Mouse (Mus musculus) right cerebral cortex, postnatal 10 days (tissue): ENCODE results near the gene Foxo1.

Experiments used
- DNase-seq, 2 experiments: peaks; one replicate each; pipeline ENCODE4 v3.0.0; 2021; ENCODE audit warnings: low spot score in 2 of 2

Foxo1 gene

DNA sequence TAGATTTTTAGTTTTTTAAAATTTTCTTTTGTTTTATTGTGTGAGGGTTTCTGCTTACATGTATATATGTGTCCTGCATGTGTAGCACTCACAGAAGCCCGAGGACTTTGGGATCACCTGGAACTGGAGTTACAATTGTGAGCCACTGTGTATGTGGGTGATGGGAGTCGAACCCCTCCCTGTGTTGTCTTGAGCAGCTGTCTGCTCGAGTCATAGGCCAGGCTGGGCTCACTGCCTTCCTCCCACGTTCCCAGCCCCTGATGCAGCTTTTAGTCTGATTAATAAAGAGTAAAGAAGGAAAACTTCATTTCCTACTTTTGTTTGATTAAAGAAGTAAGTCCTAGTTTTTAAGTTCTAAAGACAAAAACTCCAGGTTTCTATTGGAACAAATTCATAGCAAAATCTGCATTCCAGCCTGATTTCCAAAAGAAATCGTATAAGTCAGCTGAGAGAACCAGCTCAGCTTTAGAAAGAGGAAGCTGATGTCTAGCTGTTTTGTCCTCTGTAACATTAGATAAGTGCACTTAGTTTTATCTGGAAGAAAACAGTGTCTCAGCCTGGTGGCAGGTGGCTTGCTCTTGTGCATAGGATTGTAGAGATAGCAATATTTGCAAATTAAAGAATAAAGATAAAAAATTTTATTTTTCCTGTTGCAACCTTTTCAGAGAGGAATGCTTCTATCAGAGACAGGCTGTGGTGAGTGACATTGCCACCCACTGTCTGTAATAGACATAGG lies 40.6 kb downstream of the Foxo1 start:
- no peak for DNase-seq

DNA sequence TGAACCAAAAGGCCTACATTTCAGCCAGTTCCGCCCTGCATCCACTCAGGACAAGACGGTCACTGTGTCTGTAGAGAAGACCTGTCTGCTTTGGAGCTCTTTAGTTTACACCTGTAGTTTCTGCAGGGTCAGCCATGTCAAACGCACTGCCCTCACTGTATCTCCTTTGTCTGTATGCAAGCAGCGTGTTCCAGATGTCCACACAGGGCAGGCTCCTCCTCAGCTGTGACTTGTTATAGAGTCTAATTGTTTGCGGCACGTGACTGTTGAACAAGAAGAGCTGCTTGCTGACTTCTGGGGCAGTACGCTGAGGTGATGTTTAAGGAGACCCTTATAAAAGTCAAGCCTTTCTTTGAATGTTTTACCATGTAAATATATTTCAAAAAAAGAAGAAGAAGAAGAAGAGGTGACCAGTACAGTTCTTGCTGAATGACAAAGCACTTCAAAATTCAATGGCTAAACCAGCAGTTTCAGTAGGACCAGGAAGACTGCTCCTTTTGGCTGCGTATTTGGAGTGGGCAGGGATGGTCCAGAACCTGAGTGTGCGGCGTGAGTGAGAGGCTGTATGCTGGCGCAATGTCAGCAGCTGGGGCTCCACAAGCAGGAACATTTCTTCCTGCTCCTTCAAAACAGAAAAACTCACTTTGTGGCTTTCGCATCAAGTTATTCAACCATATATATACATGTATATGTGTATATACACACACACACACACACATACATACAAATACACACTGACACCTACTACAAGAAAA lies 52.6 kb downstream of the Foxo1 start:
- no peak for DNase-seq

DNA sequence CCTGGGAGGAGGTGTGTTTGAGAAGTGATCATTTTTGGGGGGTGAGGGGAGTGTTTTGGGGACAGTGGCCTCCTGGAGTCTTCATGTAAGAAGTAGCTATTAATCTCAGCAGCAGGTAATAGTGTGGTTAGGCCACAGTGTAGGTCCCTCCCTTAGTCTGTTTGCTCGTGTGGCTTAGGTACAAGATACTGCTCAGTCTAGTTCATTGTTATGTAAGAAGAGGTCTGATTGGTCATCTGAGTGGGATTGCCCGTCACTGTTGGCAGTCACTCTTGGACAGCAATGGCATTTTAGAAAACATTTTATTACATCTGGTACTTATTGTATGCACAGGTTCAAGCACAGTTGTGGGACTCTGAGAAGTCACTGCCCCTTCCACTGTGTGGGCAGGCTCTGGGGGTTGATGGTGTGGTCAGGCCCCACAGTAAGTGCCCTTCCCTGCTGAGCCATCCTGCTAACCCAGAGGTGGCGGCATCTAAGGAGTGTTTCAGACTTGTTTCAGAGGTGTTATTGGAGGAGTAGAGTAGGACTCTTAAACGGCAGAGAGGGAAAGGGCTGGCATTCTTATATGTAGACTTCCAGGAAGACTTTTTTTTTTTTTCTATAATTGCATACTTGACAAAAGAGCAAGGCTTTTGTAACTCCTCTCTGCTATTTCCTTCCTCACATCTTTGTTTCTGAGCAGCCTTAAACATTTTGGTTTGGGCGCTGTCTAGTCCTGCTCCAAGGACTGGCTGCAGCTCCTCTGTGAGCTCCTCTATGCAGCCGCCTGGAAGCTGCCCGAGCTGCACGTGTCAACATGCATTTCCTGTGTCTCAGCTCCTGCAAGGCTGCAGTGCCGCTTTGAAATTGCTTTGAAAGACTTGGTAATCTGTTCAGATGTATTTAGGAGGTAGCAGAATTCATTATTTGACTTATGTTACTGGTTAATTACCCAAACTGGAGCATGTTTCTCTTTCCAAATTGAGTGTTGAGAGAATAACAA lies 54.6 kb downstream of the Foxo1 start:
- DNase-seq, result peak in 1 of 2 experiments; percentile 46

DNA sequence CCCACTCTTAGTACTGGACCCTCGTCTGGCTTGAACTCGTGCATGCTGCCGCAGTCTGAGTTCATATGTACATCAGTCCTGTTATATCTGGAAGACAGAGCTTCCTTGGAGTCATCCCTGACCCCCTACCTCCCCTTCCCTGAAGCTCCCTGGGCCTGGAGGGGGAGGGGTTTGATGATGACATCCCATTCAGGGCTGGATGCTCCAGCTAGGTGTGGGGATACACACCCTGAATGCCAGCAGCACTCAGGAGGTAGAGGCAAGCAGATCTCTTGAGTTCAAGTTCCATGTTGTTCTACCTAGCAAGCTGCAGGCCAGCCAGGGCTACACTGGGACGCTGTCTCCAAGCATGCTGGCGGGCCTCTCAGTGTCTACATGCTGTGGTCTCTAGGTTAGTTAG lies 56.9 kb downstream of the Foxo1 start:
- no peak for DNase-seq

DNA sequence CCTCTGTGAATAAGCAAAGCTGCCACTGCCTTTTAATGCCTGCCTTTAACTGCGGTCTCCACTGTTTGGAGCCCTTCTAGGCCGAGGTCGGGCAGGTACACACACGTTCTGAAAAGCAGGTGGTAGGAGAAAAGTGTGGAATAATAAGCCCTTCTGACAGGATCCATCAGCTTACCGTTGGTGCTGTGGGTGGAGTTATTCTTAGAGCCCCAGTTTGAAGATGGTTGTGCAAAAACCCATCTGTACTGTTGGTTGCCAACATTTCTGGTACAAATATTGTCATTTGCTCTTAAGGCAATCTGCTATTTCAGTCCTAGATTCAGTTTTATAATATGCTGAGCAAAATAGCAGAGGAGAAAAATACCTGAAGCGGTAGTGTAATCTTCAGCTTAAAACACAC lies 58.6 kb downstream of the Foxo1 start:
- no peak for DNase-seq

DNA sequence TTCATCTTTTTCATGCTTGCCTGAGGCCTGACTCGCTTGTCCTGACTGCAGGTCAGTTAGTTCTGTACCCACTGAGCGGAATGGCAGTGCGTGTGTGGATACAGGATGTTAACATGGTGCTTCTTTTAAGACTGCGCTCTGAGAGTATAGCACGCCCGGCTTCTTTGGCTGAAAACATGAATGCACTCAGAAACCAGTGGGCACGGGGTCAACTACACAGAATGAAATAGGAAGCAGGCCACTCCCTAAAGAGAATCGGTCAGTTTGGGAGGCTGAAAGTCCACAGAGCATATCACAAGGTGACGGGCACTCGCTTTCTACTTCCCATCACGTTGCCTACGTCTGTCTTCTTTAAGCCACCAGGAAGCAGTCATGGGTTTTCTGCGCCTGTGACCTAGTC lies 59.0 kb downstream of the Foxo1 start:
- DNase-seq, result no peak

DNA sequence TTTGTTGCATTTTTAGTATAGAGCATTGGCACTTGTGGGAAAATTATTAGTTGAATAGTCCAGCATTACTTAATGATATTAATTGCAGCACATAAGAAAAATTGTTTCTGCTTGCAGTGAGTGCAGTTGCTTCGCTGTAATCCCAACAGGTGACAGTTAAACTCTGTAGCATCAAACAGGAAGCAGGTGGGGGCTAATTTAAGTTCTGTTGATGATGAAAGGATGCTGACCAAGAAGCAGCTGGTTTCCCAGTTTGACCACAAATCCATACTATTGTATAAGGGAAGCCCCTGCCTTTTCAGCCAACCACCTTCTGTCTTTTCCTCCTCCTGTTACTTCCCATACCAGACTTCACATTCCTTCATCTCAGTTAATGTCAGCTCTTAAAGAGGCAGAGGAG lies 63.6 kb downstream of the Foxo1 start:
- DNase-seq, result no peak

DNA sequence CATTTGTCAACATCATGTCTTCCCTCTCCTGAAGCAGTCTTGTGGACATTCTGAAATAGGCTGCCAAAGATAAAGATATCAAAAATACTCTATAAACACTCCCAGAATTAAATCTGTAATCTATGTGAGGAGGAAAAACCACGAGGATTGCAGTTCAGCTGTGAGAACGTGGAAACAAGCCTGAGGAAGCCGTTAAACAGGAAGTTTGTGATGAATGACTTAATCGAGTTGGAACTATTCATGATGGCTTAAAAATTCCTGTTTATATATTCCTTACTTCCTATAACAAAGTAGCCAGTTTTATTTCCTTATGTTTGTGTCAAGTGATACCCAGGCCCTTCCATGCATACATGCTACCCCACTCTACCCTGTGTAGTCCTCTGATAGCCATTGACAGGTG lies 70.6 kb downstream of the Foxo1 start:
- no peak for DNase-seq

DNA sequence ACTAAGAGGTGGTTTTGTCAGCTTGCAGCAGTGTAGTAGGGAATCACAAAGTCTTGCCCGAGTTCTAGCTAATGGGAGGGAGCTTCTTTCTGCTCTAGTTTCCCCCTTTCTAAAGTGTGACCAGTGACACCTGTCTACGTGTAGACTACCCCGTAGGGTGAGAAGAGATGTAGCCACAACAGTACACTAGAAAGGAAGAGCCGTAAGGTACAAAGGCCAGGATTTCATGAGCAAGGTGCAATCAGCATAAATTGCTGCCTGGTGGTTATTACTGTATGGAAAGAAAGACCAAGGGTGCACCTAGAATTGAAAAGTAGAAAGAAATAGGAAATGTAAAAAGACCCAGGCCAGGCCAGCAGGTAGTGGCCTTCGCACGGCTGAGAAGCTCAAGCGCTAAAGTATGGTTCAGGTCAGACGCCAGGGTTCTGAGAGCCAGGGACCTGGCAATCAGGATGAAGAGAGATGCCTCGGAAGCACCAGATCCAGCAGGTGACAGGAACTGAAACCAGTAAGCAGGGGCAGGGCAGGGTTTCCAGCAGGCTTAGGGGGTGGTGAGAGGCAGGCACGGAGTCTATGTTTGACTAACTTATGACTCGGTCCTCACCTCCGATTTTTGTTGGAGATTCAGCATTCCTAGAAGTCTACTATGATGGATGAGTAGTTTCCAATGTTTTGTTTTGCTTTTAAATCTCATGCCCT lies 72.3 kb downstream of the Foxo1 start:
- no peak for DNase-seq

DNA sequence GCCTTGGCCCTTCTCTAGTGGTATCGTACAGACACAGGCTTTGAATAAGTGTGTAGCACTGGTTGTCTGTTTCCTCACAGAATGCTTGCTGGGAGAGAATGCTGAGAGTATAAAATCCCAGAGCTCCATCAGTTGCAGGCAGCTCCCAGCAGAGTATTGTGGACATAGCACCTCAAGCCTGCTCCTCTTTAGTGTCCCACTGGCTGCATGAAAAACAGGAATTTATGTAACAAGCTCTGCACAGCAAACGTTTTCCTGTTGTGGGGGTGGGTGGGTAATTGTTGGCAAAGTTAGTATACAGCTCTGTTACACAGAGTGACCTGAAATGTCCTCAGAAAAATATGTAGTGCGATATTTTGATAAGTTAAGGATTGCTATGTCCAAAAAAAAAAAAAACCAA lies 74.1 kb downstream of the Foxo1 start:
- DNase-seq, result no peak

DNA sequence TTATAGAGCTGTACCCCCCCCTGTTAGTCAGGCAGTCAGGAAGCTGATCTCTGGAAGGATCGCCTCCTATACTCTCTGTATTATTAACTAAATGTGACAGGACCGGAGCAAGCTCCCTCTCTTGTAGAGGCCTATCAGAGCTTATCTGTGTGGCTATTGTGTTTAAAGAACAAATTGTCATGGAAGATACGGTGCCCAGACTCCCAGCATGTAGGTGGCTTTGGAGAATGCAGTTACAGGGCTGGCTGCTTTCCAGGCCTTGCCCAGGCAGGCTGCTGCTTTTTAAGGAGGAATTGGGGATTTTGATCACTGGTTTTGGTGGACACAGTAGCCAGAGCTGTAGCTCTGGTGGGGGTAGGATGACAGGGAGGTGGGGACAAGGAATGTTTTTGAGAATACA lies 74.7 kb downstream of the Foxo1 start:
- peak; percentile 45 to 50 for DNase-seq

DNA sequence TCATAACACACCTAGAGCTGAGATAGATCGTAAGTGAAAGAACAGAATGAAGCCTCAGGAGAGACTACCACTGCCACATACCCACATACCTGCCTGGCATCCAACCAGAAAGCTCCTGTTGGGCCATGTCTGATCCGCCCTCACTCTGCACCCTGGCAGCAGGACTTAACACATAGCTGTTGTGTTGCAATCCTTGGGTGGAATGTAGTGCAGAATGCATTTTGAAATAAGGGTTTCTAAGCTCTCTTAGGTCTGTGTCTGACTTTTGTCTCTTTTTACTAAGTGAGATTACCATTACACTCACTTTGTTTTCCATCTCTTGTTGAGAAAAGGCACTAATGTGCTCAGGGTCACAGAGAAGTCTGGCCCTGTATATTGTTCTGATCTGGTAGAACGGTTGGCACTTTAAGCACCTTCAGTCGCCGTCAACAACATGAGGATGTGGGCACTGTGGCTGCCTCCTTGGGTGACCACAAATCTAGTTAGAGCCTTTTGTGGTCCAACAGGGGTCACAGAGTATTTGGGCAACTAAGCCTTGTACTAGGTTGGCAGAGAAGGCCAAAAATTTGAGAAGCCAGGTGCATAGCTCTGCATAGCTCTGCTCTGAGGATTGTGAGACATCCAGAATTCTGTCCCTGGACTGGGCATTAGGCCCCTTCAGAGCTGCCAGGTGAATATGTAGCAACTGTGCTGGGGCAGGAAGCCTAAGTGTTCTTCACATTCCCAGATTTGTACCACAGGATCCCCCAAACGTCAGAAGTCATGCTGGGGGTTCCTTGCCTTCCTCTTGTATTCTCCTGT lies 75.3 kb downstream of the Foxo1 start:
- no peak for DNase-seq

DNA sequence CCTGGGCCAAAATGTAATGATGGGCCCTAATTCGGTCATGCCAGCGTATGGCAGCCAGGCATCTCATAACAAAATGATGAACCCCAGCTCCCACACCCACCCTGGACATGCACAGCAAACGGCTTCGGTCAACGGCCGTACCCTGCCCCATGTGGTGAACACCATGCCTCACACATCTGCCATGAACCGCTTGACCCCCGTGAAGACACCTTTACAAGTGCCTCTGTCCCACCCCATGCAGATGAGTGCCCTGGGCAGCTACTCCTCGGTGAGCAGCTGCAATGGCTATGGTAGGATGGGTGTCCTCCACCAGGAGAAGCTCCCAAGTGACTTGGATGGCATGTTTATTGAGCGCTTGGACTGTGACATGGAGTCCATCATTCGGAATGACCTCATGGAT lies 77.7 kb downstream of the Foxo1 start:
- no peak for DNase-seq

DNA sequence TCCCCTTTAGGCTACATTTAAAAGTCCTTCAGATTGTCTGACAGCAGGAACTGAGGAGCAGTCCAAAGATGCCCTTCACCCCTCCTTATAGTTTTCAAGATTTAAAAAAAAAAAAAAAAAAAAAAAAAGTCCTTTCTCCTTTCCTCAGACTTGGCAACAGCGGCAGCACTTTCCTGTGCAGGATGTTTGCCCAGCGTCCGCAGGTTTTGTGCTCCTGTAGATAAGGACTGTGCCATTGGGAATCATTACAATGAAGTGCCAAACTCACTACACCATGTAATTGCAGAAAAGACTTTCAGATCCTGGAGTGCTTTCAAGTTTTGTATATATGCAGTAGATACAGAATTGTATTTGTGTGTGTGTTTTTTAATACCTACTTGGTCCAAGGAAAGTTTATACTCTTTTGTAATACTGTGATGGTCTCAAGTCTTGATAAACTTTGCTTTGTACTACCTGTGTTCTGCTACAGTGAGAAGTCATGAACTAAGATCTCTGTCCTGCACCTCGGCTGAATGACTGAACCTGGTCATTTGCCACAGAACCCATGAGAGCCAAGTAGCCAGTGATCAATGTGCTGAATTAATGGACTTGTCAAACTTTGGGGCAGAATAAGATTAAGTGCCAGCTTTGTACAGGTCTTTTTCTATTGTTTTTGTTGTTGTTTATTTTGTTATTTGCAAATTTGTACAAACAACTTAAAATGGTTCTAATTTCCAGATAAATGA lies 79.0 kb downstream of the Foxo1 start:
- no peak for DNase-seq

DNA sequence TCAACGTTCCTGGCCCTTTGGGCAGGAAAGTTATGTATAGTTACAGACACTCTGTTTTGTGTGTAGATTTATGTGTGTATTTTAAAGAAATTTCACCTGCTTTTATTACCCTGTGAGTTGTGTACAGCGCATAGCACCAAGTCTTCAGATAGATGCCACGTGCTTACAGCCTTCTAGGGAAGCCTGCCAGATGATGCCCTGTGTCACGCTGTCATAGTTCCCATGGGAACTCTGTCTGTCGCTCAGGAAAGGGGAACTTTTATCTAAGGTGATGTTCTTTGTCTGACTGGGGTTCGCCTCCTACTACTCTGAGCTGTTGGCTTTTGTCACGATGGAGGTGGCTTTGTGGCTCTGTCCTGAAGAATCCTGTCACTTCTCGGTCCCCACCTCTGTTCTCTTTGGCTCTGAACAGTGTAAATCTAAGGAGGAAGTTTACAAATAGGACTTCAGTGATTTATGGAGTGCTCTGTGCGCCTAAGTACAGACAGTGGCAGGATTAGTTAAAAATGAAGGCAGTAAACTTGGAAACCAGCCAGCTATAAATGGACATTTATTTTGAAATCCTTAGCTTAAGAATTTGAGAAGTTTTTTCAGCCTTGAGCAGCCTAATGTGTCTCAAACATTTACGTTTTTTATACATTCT lies 80.0 kb downstream of the Foxo1 start:
- DNase-seq, result no peak

DNA sequence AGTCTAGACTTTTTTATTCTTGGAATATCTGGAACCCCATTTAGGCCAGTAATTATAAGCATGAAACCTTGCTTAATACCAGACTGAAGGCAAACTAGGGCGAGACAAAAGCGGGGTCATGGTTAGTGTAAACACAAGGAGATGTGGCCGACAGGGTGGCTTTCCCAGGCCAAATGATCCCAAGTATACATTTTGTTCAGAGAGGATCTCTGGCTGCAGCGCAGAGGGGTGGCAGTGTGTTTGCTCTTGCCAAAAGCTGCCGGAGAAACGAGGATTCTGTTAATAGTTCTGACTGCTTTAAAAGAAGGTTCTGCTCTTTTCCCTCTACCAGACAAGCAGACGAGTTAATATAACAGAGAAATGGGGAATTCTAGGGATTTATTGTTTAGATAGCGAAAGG lies 82.5 kb downstream of the Foxo1 start:
- DNase-seq, result no peak

DNA sequence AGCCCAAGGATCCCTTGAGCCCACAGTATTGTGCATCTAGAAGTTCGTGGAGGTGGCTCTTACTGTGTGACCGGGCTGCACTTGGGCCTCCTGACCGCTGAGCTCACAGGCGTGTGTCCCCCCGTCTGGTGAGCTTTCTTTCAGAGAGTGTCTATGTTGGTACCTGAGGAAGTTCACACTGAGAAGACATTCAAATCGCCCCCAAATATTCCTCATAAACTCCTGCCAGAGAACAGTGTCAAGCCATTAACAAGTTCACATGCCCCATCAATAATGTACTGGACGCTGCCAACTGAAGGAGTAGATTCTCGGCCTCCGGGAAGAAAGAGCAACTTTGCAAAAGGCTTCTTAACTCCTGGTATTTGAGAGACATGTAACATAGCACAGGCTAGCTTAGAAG lies 83.8 kb downstream of the Foxo1 start:
- no peak for DNase-seq

DNA sequence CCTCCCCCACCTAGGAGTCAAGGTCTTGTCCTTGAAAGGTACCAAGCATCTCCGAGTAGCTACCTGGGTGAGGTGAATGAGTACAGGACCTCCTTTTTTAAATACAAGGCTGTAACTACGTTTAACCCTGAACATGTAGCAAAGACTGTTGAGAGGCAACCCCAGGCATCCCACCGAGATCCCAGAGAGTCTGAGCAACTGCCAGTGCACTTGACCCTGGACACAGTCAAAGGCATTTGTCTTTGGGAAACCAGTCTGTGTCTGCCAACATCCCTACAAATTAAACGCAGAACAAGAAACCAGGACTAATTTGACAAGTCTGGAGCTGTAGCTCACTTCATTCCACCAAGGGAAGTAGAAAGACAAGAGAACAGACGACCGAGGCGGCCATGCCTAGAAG lies 86.1 kb downstream of the Foxo1 start:
- no peak for DNase-seq

DNA sequence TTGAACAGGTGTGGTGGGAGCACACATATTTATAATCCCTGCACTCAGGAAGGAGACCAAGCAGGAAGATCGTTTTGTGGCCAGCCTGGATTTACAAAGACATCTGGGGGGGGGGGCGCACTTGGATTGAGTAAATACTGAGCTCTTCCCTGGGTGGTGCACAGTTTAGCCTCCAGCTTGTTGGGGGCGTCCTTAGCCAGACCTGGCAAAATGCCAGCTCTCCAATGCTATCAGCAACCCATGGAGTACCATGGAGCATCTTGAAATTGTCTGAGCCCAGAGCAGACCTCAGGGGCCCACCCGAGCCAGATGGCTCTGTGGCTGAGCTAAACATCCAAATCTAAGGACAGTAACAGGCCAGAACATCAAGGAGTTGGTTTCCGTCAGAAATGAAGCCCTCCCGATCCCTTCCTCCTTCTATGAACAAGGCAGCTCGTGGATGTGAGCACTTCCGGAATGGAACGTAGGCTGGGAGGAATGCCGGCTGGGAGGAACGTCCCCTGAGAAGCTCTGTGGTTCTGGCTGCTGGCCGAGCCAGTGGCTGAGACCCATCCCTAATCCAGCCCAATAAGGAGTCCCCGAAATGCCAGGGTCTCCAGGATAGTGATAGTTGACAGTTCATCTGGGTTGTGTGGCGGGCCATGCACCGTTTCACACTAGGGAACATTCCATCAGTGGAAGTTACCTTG lies 89.3 kb downstream of the Foxo1 start:
- DNase-seq, result no peak
